Mouse (Mus musculus): ENCODE data around the gene Pikfyve.

GRCm38 (mm10) chr1:65315022-65315407, 128.5 kb downstream of the Pikfyve start:
- TF ChIP-seq GATA1 (IDR thresholded peaks at IDR 0.05; ENCODE audit: borderline replicate concordance, low read length) (no peak), FLI1 (IDR thresholded peaks at IDR 0.05; ENCODE audit: low read length) (no peak)
